Mouse (Mus musculus) kidney, adult 18-20 months (tissue): Measurements from ENCODE around the gene Btbd11.

Experiments used
- DNase-seq: peaks from one replicate; pipeline ENCODE4 v3.0.0; 2021

The Btbd11 gene

DNA sequence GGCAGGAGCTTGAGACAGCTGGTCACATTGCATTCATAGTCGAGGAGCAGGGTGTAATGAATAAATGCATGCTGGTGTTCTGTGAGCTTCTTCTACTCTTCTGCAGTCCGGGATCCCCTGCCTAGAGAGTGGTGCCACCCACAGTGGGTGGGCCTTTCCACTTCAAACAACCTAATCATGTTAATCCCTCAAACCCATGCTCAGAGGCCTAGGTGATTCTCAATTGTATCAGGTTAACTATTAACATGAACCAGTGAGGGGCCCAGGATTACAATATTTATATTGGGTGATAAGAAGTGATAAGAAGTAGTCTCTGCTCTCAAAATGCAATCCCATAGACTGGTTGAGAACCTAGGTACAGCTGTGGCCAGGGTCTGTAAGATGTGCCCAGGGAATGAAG is 39.1 kb downstream of the Btbd11 start:
- no peak for DNase-seq

DNA sequence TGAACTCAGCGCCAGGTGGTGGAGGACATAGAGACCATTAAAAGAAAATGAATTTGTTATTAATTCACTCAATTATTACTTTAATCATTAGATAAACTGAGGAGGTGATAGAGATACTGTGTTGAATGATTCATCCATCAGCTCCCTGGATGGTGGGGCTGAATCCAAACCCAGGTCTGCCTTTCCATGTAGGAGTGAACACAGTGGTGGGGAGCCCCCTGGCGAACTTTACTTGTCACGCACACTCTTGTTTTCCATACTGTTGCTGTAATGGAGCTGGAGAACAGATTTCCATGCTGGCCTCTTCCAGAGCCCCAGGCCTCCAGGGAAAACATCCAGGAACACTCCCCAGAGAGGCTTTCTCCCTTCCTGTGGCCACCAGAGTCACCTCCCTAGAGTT is 50.6 kb downstream of the Btbd11 start:
- DNase-seq = no peak

DNA sequence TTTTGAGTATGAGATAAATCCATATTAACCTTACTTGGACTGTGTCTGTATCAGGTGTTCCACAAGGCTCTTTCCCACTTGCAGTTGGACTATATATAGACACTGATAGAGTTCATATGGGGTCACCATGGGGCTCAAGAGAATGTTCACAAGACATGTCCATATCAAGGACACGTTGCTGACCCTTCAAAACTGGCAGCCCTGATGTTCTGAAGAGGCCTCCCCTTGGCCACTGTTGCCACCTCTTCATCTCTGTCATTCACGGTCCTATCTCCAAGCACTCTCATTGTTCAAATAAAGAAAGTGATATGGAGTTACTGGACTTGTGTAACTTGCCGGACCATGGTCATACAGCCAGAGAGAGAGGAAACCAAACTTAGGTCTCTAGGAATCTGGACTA is 56.8 kb downstream of the Btbd11 start:
- no peak for DNase-seq

DNA sequence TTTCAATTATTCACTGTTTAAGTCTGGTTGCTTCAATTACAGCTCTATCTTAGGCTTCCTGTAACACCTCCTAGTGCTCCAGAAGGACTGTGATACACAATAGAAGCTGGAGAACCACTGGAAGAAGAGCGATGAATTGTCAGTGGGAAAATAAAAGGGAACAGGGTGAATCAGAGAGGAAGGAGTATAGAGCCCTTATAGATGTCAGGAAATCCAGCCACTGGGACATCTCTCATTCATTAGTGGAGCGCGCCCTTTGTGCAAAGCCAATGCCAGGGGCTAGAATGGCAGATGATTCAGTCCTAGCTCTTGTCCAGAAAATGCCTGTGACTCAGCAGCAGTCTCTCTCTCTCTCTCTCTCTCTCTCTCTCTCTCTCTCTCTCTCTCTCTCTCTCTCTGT is 59.3 kb downstream of the Btbd11 start:
- no peak for DNase-seq

DNA sequence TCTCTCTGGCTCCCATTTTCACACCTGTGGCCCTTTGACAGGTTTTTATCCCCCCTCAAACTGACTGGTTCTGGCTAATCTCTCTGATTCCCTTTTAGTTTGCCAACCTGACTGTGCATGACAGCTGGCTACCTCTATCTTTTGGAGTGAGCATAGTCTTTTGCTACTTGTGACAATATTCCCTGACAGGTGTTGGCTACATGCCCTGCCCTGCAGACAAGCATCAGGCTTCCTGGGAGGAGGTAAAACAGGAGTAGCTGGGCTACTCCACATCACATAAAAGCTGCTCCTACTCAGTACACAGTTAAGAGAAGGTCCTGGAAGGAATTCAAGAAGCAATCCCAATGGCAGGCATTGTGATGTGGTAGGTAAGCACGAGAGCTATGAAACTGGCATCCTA is 60.1 kb downstream of the Btbd11 start:
- DNase-seq = no peak

DNA sequence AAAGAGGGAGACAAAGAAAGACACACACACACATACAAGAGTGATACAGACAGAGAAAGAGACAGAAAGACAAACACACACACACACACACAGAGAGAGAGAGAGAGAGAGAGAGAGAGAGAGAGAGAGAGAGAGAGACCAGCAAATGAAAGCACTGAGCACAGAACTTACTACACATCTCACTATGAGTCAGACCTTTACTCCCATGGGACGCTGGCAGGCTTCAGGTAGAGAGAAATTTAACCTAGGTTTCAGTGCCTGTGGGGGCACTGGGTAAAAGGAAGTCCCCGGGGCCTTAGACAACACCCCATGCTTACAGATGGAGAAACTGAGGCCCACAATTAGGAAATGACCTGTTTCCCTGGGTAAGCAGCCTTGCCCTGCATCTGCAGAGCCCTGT is 61.3 kb downstream of the Btbd11 start:
- no peak for DNase-seq

DNA sequence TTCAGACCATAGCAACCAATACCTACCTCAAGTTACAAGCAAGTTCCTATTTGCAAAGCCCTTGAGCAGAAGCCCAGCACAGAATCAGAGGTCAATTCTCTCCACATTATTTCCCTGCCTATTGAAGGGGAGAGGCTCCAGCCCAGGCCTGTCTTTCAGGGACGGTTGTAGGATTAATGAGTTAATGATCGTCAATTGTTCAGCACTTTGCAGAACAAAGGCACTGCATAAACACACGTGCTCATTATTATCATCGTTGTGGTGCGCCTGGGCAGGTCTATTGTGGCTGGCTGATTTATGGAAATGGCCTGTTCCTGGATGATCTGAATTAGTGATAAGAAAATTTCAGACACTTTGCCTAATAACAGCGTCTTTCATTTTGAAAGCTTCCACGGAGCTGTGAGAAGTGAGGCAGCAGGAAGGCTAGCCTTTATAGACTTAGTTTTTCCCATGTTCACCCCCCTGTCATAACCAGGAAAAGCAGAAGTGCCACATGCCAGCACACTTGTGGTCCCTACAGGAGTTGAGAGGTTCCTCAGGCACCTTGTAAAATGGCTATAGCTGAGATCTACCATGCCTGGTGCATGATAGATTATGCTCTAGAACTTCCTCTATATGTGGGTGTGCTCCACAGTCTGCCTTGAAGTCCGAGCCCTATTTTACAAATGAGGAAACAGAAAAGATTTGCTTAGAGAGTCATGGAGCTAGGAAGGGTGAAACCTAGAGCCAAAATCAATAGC is 65.2 kb downstream of the Btbd11 start:
- no peak for DNase-seq

DNA sequence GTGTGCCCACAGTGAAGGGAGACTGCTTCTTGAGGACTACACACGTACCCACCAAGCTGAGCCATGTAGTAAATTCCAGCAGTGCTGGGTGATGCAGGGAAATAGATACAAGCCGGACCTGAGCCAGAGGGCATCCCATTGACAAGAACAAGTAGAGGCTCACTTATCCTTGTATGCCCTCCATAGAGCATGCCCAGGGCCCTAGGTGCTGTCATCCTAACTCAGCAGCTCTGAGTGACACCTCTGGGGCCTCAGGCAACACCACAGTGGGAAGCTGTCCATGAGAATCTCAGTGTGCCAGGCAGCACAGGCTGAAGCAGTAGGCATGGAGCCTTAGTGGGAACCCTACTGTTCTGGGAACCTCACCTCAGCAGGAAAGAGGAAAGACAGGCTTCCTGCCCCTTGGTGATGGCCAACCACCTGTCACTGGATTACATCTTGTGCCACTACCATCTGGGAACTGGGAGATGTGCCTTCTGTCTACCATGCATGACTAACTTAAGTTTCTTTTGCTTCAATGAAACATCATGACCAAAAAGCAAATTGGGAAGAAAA is 66.7 kb downstream of the Btbd11 start:
- DNase-seq = no peak

DNA sequence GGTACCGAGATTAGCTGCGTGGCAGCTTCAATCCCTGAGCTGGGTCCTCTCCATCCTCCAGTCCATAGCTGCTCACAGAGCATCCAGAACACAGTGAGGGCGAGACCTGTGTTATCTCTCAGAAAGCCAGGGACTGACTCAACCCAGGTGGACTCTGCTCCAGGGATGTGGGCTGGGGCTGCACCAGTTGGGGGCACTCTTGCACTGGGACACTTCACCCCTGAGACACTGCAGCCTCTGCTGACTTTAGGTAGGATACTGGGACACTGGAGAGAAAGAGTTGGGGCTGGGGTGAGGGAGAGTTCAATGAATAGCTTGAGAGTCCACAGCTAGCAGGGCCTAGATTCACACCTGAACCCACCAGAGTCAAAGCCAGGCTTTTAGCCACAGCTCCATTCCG is 69.4 kb downstream of the Btbd11 start:
- DNase-seq = no peak

DNA sequence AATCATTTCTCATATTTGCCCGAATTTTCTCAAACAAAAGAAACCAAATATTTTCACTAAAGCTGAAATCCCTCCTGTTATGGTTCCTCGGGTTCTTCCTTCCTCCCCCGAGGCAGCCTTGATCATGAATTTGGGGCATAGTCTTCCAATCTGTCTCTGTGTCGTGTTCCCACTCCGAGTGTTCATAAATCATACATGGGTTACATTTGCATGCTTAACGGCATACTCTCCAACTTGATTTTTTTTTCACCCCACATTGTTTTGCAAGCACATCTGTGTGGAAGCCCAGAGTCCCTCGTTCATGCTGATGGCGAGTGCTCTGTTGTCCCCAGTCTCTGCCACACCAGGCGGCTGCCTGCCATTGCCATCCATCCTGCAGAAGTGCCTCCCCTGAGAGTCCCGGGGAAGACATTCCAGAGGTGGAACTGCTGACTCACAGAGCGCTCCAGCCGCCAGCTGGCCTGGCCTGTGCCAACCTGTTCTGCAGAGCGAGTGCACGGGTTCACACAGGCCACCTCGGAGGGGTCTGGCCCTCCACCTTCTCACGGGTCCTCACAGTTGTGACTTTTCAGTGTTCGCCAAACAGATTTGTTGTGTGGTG is 72.2 kb downstream of the Btbd11 start:
- DNase-seq = peak; percentile 53

DNA sequence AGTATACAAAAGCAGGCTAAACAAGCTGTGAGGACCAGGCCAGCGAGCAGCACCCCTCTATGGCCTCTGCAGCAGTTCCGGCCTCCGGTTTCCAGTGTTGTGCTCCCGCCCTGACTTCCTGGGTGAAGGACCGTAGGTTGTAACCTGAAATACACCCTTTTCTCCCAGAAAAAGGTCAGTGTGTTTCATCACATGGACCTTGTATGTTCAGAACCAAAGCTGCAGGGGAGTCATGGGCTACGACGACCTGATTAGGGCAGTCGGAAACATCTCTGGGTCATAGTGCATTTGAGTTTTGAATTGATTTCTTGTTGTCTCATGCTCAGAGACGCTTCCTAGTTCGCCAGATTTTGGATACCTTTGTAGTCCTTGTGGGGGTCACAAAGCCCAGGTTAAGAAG is 74.1 kb downstream of the Btbd11 start:
- no peak for DNase-seq

DNA sequence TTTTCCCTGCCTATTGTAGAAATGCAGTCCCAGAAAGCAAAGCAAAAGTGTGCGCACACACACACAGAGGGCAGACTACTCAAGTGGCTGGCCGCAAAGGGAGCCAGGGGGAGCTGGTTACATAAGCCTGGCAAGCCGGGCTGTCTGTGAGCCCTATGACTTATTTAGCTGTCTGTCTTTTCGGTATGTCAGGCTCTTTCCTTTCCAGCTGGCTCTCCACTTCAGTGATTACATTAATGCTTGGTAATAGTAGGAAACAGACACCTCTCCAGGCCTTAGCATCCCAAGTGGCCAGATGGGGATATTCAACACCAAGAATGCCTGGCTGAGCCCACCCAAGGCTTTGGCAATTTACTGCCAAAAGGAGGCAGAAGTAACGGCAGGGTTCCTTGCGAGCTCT is 77.5 kb downstream of the Btbd11 start:
- no peak for DNase-seq

DNA sequence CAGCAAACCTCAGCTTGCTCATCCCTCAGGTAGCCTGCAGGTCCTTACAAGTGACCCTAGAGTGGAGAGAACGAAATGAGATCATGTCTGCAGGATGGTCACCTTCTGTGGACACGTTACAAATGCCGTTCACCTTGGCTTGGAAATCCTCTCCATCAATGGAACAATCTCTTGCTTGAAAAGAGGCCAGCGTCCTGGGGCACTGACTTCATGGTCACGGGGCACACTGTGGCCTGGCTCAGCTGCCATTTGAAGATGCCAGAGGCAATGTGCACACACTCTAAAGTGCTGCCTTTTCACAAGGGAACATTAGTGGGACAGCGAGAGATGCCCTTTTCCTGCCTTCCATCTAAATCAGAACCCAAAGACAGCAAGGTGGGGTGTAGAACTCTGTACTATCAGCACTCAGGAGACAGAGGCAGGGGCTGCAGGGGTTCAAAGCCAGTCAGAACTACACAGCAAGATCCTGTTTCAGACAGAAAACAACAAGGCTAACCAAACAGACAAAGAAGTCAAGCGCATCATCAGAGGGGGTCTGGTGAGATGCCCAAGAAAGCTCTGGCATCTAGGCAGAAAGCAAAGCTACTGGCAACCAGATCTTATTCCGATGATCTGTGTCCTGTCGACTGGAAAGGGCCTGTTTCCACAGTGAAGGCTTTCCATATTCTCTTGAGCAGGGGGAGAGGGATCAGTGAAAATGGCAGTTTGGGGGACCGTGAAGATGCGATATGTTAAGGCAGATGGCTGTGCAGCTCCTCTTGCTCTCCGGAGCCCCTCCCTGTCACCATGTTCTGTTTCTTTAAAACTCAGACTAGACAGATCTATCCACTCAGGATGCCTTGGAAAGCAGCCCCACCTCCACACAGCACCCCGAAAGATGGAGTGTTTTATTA is 79.1 kb downstream of the Btbd11 start:
- no peak for DNase-seq

DNA sequence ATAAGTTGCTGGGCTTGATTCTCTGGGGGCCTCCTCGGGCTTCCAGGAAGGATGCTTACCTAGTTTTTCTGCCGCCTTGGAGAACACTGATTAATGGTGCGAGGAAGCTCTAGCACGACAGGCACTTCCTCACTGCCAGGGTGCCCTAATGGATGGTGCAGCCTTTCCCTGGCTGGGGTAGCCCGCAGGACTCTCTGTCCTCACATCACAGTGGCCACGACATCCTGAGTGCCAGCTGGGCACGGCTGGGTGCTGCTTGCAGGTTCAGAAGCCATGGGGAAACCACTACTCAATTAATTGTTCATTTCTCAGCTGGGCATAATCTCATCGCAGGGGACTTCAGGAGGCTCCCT is 79.8 kb downstream of the Btbd11 start:
- no peak for DNase-seq

DNA sequence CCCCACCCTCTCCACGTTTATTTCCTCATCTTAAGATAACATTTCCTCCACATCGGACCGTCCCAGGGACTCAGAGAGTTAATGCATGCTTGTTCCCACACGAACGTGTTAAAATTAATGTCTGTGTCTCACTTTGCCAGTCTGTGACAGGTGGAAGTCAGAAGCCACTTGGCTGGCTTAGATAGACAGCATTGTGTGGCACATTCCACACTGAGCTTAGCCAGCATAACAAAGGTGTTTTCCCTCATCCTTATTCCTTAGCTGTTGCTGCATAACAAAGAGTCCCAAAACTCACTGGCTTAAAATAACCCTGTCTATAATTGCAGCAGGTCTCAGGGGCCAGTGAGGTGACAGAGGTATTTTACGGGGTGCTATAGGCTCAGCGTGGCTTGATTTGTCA is 80.8 kb downstream of the Btbd11 start:
- DNase-seq = no peak

DNA sequence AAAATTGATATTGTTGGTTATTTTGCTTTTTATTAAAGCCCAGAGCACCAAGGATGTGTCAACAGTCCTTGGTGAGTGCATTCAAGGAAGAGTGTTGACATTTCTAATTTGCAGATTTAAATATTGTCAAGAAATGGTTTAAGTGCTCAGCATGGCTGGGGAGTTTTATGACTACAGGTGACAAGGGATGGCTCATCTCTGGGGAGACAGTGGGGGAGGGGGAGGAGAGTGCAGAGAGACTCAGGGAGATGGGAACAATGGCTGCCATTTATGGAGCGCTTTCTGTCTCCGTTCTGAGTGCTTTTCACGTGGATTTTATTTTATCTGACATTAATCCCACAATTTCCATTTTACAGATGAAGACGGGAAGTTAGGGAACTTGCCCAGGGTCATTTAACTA is 81.9 kb downstream of the Btbd11 start:
- no peak for DNase-seq

DNA sequence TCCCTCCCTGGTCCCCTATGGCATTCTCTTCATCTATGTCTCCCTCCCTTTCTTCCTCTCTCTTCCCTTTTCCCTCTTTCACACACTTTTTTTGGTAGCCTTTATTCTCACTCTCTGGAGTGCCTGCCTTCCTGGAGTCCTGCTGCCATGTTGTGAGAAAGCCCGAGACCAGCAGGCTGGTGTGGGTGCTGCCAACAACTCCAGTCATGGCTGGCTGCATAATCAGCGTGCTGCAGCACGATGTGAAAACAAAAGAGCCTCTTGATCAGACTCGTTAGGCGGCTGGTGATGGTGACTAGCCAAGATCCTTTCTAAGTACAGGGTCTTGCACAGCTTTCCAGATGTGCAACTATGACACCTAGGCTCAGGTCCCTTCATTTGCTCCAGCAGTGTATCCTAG is 82.7 kb downstream of the Btbd11 start:
- DNase-seq = no peak

DNA sequence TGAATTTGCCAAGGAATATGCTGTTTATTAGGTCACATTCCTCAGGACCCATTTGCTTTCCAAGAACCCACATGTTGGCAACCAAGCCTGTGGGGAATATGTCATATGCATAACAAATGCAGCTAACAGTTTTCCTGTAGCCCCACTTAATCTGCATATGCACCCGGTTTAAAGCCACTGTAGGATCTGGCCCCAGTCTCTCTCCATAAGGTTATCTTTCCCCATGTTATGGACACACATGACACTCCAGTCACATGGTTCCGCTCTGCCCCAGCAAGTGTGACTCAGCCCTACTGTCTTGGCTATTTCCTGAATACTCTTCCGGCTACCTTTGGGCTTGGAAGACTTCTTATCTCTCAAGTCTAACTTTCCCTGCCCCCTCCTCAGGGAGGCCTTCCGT is 86.7 kb downstream of the Btbd11 start:
- DNase-seq = no peak

DNA sequence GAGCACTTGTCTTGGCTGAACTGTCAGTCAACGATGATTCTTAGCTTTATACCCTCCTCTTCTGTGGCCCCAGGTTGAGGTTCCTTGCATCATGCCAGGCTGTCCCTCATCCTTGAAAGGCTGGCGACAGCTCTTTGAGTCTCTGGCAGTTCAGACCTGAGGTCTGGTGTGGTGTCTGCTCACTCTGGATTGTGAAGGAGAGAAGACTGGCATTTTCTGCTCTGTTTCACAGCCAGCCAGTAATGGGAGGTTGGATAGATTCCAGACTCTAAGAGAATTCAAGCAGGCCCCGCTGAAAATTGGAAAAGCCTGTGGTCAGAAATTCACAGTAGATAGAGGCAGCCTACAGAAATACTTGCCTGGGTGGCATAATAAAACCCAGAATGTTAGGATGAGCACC is 87.3 kb downstream of the Btbd11 start:
- no peak for DNase-seq

DNA sequence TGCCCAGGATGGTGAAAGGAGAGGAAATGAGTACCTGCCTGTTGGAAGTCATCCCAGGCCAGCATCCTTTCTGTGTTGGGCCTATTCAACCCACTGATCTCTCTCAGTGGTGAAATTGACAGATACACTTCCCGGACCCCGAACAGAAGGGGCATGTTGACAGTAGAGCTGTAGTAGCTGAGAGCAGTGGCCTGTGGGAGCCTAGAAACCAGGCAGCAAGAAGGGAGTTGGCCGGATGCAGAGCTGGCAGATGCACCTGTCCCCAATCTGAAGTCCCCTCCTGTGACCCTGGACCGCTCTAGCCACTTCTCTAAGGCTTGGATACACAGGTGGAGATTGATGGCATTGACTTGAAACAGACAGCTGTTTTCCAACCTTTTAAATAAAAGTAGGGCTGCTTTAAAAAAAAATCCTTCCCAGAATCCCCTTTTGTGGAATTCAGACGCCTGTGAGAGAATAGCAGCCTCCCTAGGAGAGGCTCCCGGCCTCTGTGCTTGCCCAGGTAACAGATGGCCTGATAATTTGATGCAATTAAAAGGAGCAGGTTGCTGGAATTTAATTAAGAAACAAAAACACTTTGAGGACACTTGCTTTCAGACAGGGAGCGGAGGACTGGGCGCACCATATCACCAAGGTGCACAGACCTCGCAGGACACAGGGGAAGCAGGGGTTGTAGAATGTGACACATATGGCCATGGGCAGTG is 89.2 kb downstream of the Btbd11 start:
- DNase-seq = no peak

DNA sequence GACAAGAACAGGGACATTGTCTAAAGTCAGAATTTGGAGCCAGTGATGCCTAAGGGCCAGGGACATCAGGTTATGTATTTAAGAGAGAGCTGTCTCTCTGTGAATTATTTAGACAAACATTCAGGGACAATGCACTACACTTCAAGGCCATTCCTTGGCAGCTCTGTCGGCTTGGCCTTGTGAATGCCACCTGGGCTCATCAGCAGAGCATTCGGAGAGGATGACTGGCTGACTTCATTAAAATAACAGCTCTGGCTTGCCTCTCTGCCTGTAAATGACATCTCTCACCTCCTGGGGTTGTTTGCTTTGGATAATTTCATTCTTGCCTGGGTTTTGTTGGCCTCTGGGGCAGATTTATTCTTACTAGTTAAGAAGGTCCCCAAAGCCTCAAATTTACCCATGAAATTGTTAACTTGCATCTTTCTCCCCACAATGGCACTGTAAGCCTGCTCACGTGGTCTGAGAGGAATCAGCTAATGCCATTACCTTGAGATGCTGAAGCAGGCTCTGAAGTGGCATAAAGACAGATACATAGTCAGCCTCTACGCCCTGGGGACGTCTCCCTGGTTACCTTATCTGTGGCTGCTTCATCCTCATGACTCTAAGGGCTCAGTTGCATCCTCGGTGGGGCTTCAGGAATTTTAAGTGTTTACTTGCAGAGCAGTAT is 93.5 kb downstream of the Btbd11 start:
- no peak for DNase-seq

DNA sequence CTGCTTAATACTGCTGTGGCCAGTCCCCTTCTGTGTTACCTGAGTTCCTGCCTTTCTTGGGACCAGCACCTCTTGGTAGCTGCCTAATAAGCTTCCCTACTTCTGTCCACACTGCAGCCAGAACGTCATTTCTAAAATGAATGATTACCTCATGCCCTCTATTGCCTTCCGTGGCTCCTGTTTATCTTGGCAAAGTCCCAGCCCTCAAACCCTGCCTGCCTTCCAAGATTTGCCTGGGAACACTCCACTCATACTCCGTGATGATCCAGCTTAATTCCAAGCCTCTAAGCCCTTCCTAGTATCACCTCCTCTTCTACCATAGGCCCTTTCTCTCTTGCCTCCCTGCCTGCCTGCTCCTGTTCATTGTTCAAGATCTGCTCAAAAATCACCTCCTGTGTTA is 94.5 kb downstream of the Btbd11 start:
- DNase-seq = peak; percentile 13

DNA sequence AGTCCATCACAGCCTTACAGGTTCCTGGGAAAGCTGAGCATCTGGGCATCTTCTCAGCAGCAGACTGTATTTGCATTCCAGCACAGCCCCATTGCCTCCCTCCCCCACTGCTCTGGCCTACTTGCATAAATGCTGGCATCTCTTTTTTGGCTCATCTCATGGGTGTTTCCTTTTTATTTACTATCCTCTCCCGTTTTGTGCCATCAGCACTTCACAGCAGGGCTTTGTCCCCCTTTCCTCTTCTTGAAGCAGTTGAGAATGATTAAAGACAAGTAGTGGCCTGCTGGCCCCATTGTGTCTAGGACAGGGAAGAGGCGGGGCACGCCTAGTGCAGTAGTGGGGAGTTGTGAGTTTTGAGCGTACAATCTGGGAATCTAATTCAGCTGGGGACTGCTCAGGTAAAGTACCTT is 95.5 kb downstream of the Btbd11 start:
- no peak for DNase-seq
